Mouse (Mus musculus): ENCODE results near the gene Igdcc3. TPM values are rescaled to one million over a fixed set of nuclear protein-coding genes. Genes with fewer than 3 reads are reported as not detected.

Igdcc3 gene
- polyA plus RNA-seq (2016; fragmentation: Nextera tagmentation; extraction: Ambion mirVana) = 4.8 and 5.5 TPM in 2 replicates

GRCm38 (mm10) chr9:65140936-65141305 lies at the start of gene Igdcc3:
Igdcc3 (plus strand) TSS chr9:65141189.
- Histone ChIP-seq H3K4me3 (peak within 1 kb of the TSS; percentile 75), H3K36me3 (no peaks in the 10 kb centered on the region), H3K4me1 (replicated peaks) (peaks cover 16% of the 10 kb centered on the region), H3K9me3 (replicated peaks) (no peaks in the 10 kb centered on the region), H3K4me2 (peak within 1 kb of the TSS; percentile 95), H3K9ac (peak within 1 kb of the TSS; percentile 72), H3K27me3 (replicated peaks) (peaks cover 32% of the 10 kb centered on the region), H3K27ac (ENCODE audit: poor library complexity, severe bottlenecking) (peak within 1 kb of the TSS; percentile 57)
- ATAC-seq (ENCODE audit: insufficient number of reproducible peaks, low FRiP score) = peak; percentile 57
- under 1% methylated on average over 47 of the region's 48 CpGs for WGBS

- Histone ChIP-seq H3K4me2 (peak overlapping the region; percentile 23; the same call in 1 of the 2 replicates), H3K27ac (ENCODE audit: poor library complexity, severe bottlenecking) (peak overlapping the region; percentile 22; the same call in 1 of the 2 replicates), H3K36me3 (no peaks in the 10 kb centered on the region), H3K9ac (no peak overlapping the region; the same call in 1 of the 2 replicates), H3K4me1 (replicated peaks) (peaks cover 28% of the 10 kb centered on the region), H3K4me3 (no peak overlapping the region), H3K27me3 (replicated peaks) (no peaks in the 10 kb centered on the region), H3K9me3 (replicated peaks) (no peaks in the 10 kb centered on the region)
- ATAC-seq (ENCODE audit: insufficient number of reproducible peaks, low FRiP score) = peak; percentile 84
- WGBS = 20% methylated on average over 6 of the region's 6 CpGs
Measured at GRCm38 (mm10) chr9:65094237-65094636, 46.8 kb upstream of the Igdcc3 start.

GRCm38 (mm10) chr9:65100991-65101685 lies 39.9 kb upstream of the Igdcc3 start, which contains the start of gene Igdcc4:
Igdcc4 (plus strand) TSS chr9:65101486.
- peaks cover 10% of the 10 kb centered on the region for H3K4me1 ChIP-seq (replicated peaks)
- H3K36me3 ChIP-seq = no peaks in the 10 kb centered on the region
- H3K4me3 ChIP-seq = peak within 1 kb of the TSS; percentile 82
- whole genome bisulfite sequencing = 9% methylated on average over 56 of the region's 76 CpGs
- peak; percentile 37; the same call in 1 of the 2 replicates for ATAC-seq (ENCODE audit: insufficient number of reproducible peaks, low FRiP score)
- peak within 1 kb of the TSS; percentile 89 for H3K9ac ChIP-seq
- peaks cover 5% of the 10 kb centered on the region; the same call in 1 of the 2 replicates for H3K27me3 ChIP-seq (replicated peaks)
- peak within 1 kb of the TSS; percentile 98 for H3K4me2 ChIP-seq
- H3K9me3 ChIP-seq (replicated peaks) = 0 out of 2 replicates have a peak, but pooled peaks cover 4% of the 10 kb centered on the region
- H3K27ac ChIP-seq (ENCODE audit: poor library complexity, severe bottlenecking) = peak within 1 kb of the TSS; percentile 34

- Histone ChIP-seq H3K27ac (ENCODE audit: poor library complexity, severe bottlenecking) (peak overlapping the region; percentile 34; the same call in 1 of the 2 replicates), H3K4me1 (replicated peaks) (peaks cover 10% of the 10 kb centered on the region), H3K9ac (peak overlapping the region; percentile 89), H3K27me3 (replicated peaks) (peaks cover 5% of the 10 kb centered on the region; the same call in 1 of the 2 replicates), H3K4me3 (peak overlapping the region; percentile 82), H3K36me3 (no peaks in the 10 kb centered on the region), H3K4me2 (peak overlapping the region; percentile 98), H3K9me3 (replicated peaks) (0 out of 2 replicates have a peak, but pooled peaks cover 4% of the 10 kb centered on the region)
- ATAC-seq (ENCODE audit: insufficient number of reproducible peaks, low FRiP score) = peak; percentile 43
- WGBS = under 1% methylated on average over 39 of the region's 39 CpGs
Measured at GRCm38 (mm10) chr9:65101686-65102376, 39.2 kb upstream of the Igdcc3 start.

DNA sequence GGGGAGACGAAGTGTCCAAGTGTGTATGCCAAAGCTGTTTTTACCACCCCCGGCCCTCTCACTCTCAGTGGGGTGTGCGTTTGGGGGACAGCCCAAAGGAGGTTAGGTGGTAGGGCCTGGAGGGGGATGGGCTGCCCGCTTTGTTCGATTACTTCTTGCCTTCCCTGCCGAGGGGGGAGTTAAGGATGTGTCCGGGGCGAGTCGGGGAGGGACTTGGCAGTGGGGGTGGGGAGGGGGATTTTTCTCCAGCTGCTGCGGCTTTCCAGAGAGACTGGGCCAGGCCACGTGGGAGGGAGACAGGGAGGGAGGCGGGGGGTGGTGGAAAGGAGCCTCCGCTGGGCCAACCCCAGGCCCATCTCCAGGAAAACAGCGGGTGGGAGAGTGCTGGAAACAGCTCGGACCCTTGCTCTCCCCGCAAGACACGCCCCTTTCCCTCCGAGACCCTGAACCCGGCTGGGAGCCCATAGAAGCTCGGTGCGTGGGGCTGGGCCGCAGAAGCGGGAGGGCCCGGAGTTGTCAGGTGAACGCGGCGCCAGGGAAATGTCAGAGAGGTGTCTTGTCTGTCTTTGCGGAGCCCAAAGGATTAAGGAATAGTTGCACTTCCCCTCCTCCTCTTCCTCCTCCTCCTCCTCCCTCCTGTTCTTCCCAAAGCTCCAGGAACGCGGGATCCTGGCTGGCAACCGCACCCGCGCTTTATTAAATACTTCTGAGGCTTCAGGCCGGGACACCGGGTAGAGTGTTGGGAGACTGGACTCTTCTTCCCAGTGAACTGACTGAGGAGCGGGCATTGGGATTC lies 38.4 kb upstream of the Igdcc3 start:
- peak overlapping the region; percentile 82 for H3K4me3 ChIP-seq
- H3K27ac ChIP-seq (ENCODE audit: poor library complexity, severe bottlenecking) = no peak overlapping the region; the same call in 1 of the 2 replicates
- H3K4me2 ChIP-seq = peak overlapping the region; percentile 98
- 3% methylated on average over 35 of the region's 36 CpGs for WGBS
- 0 out of 2 replicates have a peak, but pooled peaks cover 4% of the 10 kb centered on the region for H3K9me3 ChIP-seq (replicated peaks)
- ATAC-seq (ENCODE audit: insufficient number of reproducible peaks, low FRiP score) = peak; percentile 58
- peaks cover 10% of the 10 kb centered on the region for H3K4me1 ChIP-seq (replicated peaks)
- no peaks in the 10 kb centered on the region for H3K36me3 ChIP-seq
- peaks cover 5% of the 10 kb centered on the region; the same call in 1 of the 2 replicates for H3K27me3 ChIP-seq (replicated peaks)
- H3K9ac ChIP-seq = peak overlapping the region; percentile 89

- Histone ChIP-seq H3K36me3 (no peaks in the 10 kb centered on the region), H3K4me2 (peak overlapping the region; percentile 98), H3K4me1 (replicated peaks) (peaks cover 10% of the 10 kb centered on the region), H3K27me3 (replicated peaks) (peaks cover 5% of the 10 kb centered on the region; the same call in 1 of the 2 replicates), H3K27ac (ENCODE audit: poor library complexity, severe bottlenecking) (no peak overlapping the region; the same call in 1 of the 2 replicates), H3K9me3 (replicated peaks) (0 out of 2 replicates have a peak, but pooled peaks cover 4% of the 10 kb centered on the region), H3K4me3 (peak overlapping the region; percentile 82), H3K9ac (peak overlapping the region; percentile 89)
- ATAC-seq (ENCODE audit: insufficient number of reproducible peaks, low FRiP score) = no peak
- 32% methylated on average over 8 of the region's 8 CpGs for WGBS
Measured at GRCm38 (mm10) chr9:65103173-65103752, 37.7 kb upstream of the Igdcc3 start.

GRCm38 (mm10) chr9:65106821-65107220 lies 34.2 kb upstream of the Igdcc3 start:
- ATAC-seq (ENCODE audit: insufficient number of reproducible peaks, low FRiP score) = no peak
- no peak overlapping the region for H3K27ac ChIP-seq (ENCODE audit: poor library complexity, severe bottlenecking)
- WGBS = 81% methylated on average over 4 of the region's 4 CpGs
- peaks cover 10% of the 10 kb centered on the region; the same call in 1 of the 2 replicates for H3K27me3 ChIP-seq (replicated peaks)
- no peak overlapping the region for H3K4me3 ChIP-seq
- H3K9me3 ChIP-seq (replicated peaks) = no peaks in the 10 kb centered on the region
- no peaks in the 10 kb centered on the region for H3K36me3 ChIP-seq
- no peak overlapping the region for H3K9ac ChIP-seq
- H3K4me2 ChIP-seq = no peak overlapping the region
- peaks cover 24% of the 10 kb centered on the region for H3K4me1 ChIP-seq (replicated peaks)

- Histone ChIP-seq H3K9me3 (replicated peaks) (no peaks in the 10 kb centered on the region), H3K27me3 (replicated peaks) (peaks cover 10% of the 10 kb centered on the region; the same call in 1 of the 2 replicates), H3K36me3 (no peaks in the 10 kb centered on the region), H3K27ac (ENCODE audit: poor library complexity, severe bottlenecking) (no peak overlapping the region), H3K4me1 (replicated peaks) (peaks cover 19% of the 10 kb centered on the region), H3K4me2 (no peak overlapping the region), H3K4me3 (no peak overlapping the region), H3K9ac (no peak overlapping the region)
- 84% methylated on average over 1 of the region's 1 CpGs for WGBS
- no peak for ATAC-seq (ENCODE audit: insufficient number of reproducible peaks, low FRiP score)
Measured at GRCm38 (mm10) chr9:65107893-65108292, 33.1 kb upstream of the Igdcc3 start.

DNA sequence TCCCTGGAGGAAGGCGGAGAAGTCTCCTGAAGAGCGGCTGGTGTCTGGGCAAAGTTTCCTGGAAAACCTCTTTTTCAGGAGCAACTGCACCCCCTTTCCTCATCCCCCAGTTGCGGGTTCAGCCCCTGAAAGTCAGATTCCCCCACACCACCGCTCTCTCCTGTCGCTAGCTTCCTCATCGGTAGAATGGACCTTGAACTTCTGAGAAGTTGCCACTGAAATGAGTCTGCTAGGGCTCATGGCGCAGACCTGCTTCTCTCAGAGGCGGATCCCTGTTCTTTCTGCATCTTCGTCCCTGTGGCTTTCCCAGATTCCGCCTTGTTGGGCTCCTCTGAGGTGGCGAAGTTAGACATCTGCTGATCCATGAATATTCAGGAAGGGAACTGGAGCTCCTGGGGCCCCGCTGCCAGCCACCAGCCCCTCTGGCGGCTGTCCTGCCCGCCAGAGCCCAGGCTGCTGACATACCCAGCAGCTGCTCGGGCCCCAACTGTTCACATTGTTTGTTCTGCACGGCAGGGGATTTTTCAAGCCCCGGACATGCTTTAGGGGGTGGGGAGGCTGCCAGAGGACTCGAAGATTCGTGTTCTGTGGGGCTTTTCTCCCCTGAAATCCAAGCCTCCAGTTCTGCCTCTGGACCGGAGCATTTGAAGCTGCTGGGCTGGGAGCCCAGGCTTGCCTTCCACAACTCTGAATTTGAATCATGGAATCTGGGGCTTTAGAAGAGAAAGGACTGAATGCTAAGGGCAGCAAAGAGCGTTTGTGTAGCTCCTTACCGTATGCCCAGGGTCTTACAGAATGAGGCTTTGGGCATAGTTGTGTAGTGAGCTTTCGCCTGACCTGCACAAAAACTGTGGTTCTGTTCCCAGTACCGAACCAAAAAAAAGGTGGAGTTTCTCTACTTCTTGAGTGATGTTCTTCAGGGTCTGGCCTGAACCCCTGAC lies 31.6 kb upstream of the Igdcc3 start:
- Histone ChIP-seq H3K9me3 (replicated peaks) (no peaks in the 10 kb centered on the region), H3K36me3 (0 out of 2 replicates have a peak, but pooled peaks cover 1% of the 10 kb centered on the region), H3K4me2 (peak overlapping the region; percentile 67), H3K4me1 (replicated peaks) (peaks cover 13% of the 10 kb centered on the region), H3K27ac (ENCODE audit: poor library complexity, severe bottlenecking) (no peak overlapping the region; the same call in 1 of the 2 replicates), H3K4me3 (peak overlapping the region; percentile 31), H3K9ac (peak overlapping the region; percentile 71), H3K27me3 (replicated peaks) (peaks cover 5% of the 10 kb centered on the region; the same call in 1 of the 2 replicates)
- ATAC-seq (ENCODE audit: insufficient number of reproducible peaks, low FRiP score) = no peak
- WGBS = 13% methylated on average over 24 of the region's 24 CpGs
